Mouse (Mus musculus) spleen, adult 2 months (tissue): ENCODE results near the gene Slc35a1. TPM values are rescaled to one million over a fixed set of nuclear protein-coding genes. Genes with fewer than 3 reads are reported as not detected.
A peak's percentile ranks its signal among the peaks of the same experiment; 100 is the strongest.
"Not testable (repeated sequence)": the region's sequence is repeated elsewhere in the genome, so short reads cannot be mapped to it uniquely, and the experiment has no call there.

Experiments used
- DNase-seq, 2 experiments: peaks; one replicate each; pipeline versions ENCODE4 v3.0.0 to v3.0.0-alpha.2; 2012 to 2021; ENCODE audit warnings: low spot score in 2 of 2, low read depth in 1 of 2
- H3K27ac ChIP-seq: fragments of 200-500 bp; 2 replicates; pipeline ENCODE4 v1.5.1; 2012; ENCODE audit warnings: low read length, inconsistent platforms; ENCODE audit not compliant: insufficient read depth
- H3K27me3 ChIP-seq: fragments of 200-500 bp; 2 replicates; pipeline ENCODE4 v1.6.1; 2012; ENCODE audit warnings: mild to moderate bottlenecking, moderate library complexity, low read length, inconsistent platforms; ENCODE audit not compliant: control insufficient read depth, insufficient read depth
- H3K36me3 ChIP-seq: fragments of 200-500 bp; 2 replicates; pipeline ENCODE4 v1.6.1; 2012; ENCODE audit warnings: mild to moderate bottlenecking, low read length, inconsistent platforms; ENCODE audit not compliant: control insufficient read depth, insufficient read depth
- H3K4me1 ChIP-seq: fragments of 200-500 bp; 2 replicates; pipeline ENCODE4 v1.6.1; 2011; ENCODE audit warnings: inconsistent platforms; ENCODE audit not compliant: control insufficient read depth, insufficient read depth, insufficient read length
- H3K4me3 ChIP-seq: fragments of 200-500 bp; 2 replicates; pipeline ENCODE4 v1.5.1; 2011; ENCODE audit warnings: mild to moderate bottlenecking, inconsistent platforms; ENCODE audit not compliant: insufficient read depth, insufficient read length; ENCODE audit errors: extremely low read depth
- CTCF ChIP-seq: fragments of 200-500 bp; IDR thresholded peaks from 2 replicates; pipeline ENCODE4 v1.5.1; 2011; ENCODE audit warnings: mild to moderate bottlenecking, inconsistent platforms; ENCODE audit not compliant: insufficient read depth, insufficient read length, insufficient replicate concordance; ENCODE audit errors: extremely low read depth
- POLR2A ChIP-seq: fragments of 200-500 bp; IDR thresholded peaks from 2 replicates; pipeline ENCODE4 v1.6.1; 2011; ENCODE audit warnings: low read depth, low read length, inconsistent platforms
- WGBS: fragments of 180-500 bp; shearing (Covaris S2); methylation state at CpG from one replicate; pipeline ENCODE4 v1.1.7; 2018; 5-methylcytosine and 5-hydroxymethylcytosine counted together
- polyA plus RNA-seq: library from polyadenylated mRNA; depleted of rRNA; stranded (reverse); fragments of >200 nt; gene quantifications from 2 replicates; pipeline ENCODE4 v1.2.3, GENCODE M21; 2012; rRNA removed

Slc35a1 gene
- 4.8 and 5.5 TPM in 2 replicates for polyA plus RNA-seq

- peak within 1 kb of the TSS; percentile 55 for H3K27ac ChIP-seq
- H3K4me1 ChIP-seq: no peaks in the 10 kb centered on the region
- peaks cover 4% of the 10 kb centered on the region for H3K36me3 ChIP-seq
- TF ChIP-seq POLR2A (peak; percentile 24; the same call in 1 of the 2 replicates), CTCF (no peak)
- H3K4me3 ChIP-seq: peak within 1 kb of the TSS; percentile 78
- peak; percentile 75 to 93 for DNase-seq
- no peaks in the 10 kb centered on the region for H3K27me3 ChIP-seq
- WGBS: under 1% methylated on average over 64 of the region's 65 CpGs
These were observed at the start of gene Slc35a1 for GRCm38 (mm10) chr4:34686874-34687567. TSS of gene Slc35a1 (minus strand) at chr4:34687438.

GRCm38 (mm10) chr4:34734461-34734860 lies 47.2 kb upstream of the Slc35a1 start:
- no peak for DNase-seq
- H3K4me1 ChIP-seq: peaks cover 5% of the 10 kb centered on the region; the same call in 1 of the 2 replicates
- H3K36me3 ChIP-seq: no peaks in the 10 kb centered on the region
- H3K27ac ChIP-seq: no peak overlapping the region
- TF ChIP-seq CTCF (no peak), POLR2A (no peak)
- 82% methylated on average over 3 of the region's 3 CpGs for WGBS
- H3K27me3 ChIP-seq: peaks cover 5% of the 10 kb centered on the region
- H3K4me3 ChIP-seq: no peak overlapping the region

GRCm38 (mm10) chr4:34733415-34733814 lies 46.2 kb upstream of the Slc35a1 start:
- H3K4me1 ChIP-seq, H3K27ac ChIP-seq, DNase-seq, H3K27me3 ChIP-seq, H3K4me3 ChIP-seq, H3K36me3 ChIP-seq: not testable (repeated sequence)
- 17% methylated on average over 2 of the region's 2 CpGs for WGBS

- 1% methylated on average over 38 of the region's 38 CpGs for WGBS
- TF ChIP-seq CTCF: no peak
- TF ChIP-seq POLR2A: no peak
- DNase-seq: peak in 1 of 2 experiments; percentile 18
- Histone ChIP-seq H3K27ac (no peak within 1 kb of the TSS), H3K36me3 (no peaks in the 10 kb centered on the region), H3K27me3 (peaks cover 5% of the 10 kb centered on the region), H3K4me1 (peaks cover 5% of the 10 kb centered on the region; the same call in 1 of the 2 replicates), H3K4me3 (peak within 1 kb of the TSS; percentile 43; the same call in 1 of the 2 replicates)
These were observed 42.7 kb upstream of the Slc35a1 start, which contains the start of gene Cfap206 for GRCm38 (mm10) chr4:34729851-34730341. TSS of gene Cfap206 (minus strand) at chr4:34730206.

- WGBS: 86% methylated on average over 3 of the region's 3 CpGs
- not testable (repeated sequence) for H3K27me3 ChIP-seq, H3K36me3 ChIP-seq, DNase-seq, H3K4me3 ChIP-seq, H3K4me1 ChIP-seq, H3K27ac ChIP-seq
These were observed 38.5 kb upstream of the Slc35a1 start for GRCm38 (mm10) chr4:34725710-34726109.

GRCm38 (mm10) chr4:34724306-34724705 lies 37.1 kb upstream of the Slc35a1 start:
- TF ChIP-seq POLR2A (no peak), CTCF (no peak)
- 82% methylated on average over 4 of the region's 4 CpGs for WGBS
- DNase-seq: no peak

GRCm38 (mm10) chr4:34723186-34723585 lies 35.9 kb upstream of the Slc35a1 start:
- WGBS: 73% methylated on average over 4 of the region's 4 CpGs
- no peak overlapping the region for H3K4me3 ChIP-seq

More at GRCm38 (mm10) chr4:34724306-34724705, 37.1 kb upstream of the Slc35a1 start:
- no peaks in the 10 kb centered on the region for H3K36me3 ChIP-seq
- no peaks in the 10 kb centered on the region for H3K27me3 ChIP-seq
- no peak overlapping the region for H3K4me3 ChIP-seq
- no peaks in the 10 kb centered on the region for H3K4me1 ChIP-seq
- no peak overlapping the region for H3K27ac ChIP-seq

More at GRCm38 (mm10) chr4:34723186-34723585, 35.9 kb upstream of the Slc35a1 start:
- no peak for DNase-seq
- TF ChIP-seq POLR2A: no peak
- no peak for TF ChIP-seq CTCF
- Histone ChIP-seq H3K27me3 (no peaks in the 10 kb centered on the region), H3K36me3 (no peaks in the 10 kb centered on the region), H3K4me1 (no peaks in the 10 kb centered on the region), H3K27ac (no peak overlapping the region)
